Mouse (Mus musculus) left cerebral cortex, adult 2 months (tissue): Measurements from ENCODE around the gene Zp1. TPM values are rescaled to one million over a fixed set of nuclear protein-coding genes. Genes with fewer than 3 reads are reported as not detected.

Experiments
- DNase-seq, 2 experiments: peaks; one replicate each; pipeline ENCODE4 v3.0.0; 2021 to 2022; ENCODE audit warnings: low spot score in 2 of 2, mixed read lengths in 1 of 2; ENCODE audit errors: extremely low spot score in 1 of 2
- H3K27ac ChIP-seq: fragments of 200-600 bp; 2 replicates; pipeline ENCODE4 v1.8.1; 2022
- H3K4me3 ChIP-seq: fragments of 200-600 bp; 2 replicates; pipeline ENCODE4 v1.8.1; 2022
- CTCF ChIP-seq: fragments of 200-600 bp; IDR thresholded peaks from 2 replicates; pipeline ENCODE4 v1.8.1; 2022; ENCODE audit warnings: antibody characterized with exemption, mild to moderate bottlenecking, moderate library complexity
- intact Hi-C: fragments of 180-260 bp; cut with DNase I; formaldehyde crosslinking; loops from one replicate; pipeline ENCODE4 v1.15.1; 2025
- total RNA-seq, 2 experiments: library from RNA; stranded (reverse); gene quantifications; 2 replicates each; pipeline ENCODE4 v1.2.3; 2021

Gene Zp1
- total RNA-seq, 2 experiments from 2014 or later: not detected

- intact Hi-C loops: no loop called here
- Histone ChIP-seq H3K27ac (no peak overlapping the region), H3K4me3 (no peak overlapping the region)
- no peak for DNase-seq
- TF ChIP-seq CTCF: no peak
Observed at GRCm38 (mm10) chr19:10943955-10944354, 23.5 kb upstream of the Zp1 start.

- DNase-seq: no peak
- Histone ChIP-seq H3K4me3 (no peak overlapping the region), H3K27ac (no peak overlapping the region)
- no peak for TF ChIP-seq CTCF
- intact Hi-C loops: no loop called here
Observed at GRCm38 (mm10) chr19:10940801-10941457, 20.5 kb upstream of the Zp1 start.

GRCm38 (mm10) chr19:10940097-10940800 lies 19.8 kb upstream of the Zp1 start:
- peak; percentile 70 to 77 for DNase-seq
- no peak overlapping the region for H3K27ac ChIP-seq
- peak; percentile 77 for TF ChIP-seq CTCF
- H3K4me3 ChIP-seq: no peak overlapping the region
- intact Hi-C loops: no loop called here

DNA sequence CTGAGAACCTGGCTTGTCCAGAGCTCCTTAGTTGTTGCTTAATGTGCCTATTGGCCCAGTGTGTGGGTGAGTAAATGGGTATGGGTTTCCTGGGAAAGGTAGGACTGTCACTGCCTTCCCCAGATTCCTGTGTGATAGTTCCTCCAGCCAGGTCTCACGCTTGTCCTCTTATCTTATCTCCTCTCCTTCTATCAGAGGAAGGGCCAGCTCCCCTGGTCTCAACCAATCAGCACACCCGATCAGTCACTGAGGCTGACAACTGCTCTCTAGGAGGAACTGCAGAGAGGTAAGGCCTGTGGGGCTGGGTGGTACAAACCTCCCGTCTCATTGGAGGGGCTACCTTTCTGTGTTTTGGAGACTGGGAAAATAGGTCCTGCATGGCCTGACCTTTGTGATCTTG lies 18.3 kb upstream of the Zp1 start:
- H3K4me3 ChIP-seq: no peak overlapping the region
- H3K27ac ChIP-seq: no peak overlapping the region
- intact Hi-C loops: no loop called here
- DNase-seq: no peak
- TF ChIP-seq CTCF: no peak

GRCm38 (mm10) chr19:10937110-10937563 lies 16.7 kb upstream of the Zp1 start, which contains the start of gene Ptgdr2:
Ptgdr2 (plus strand) TSS chr19:10937160.
- intact Hi-C loops: no loop called here
- no peak for DNase-seq
- TF ChIP-seq CTCF: no peak
- Histone ChIP-seq H3K27ac (no peak within 1 kb of the TSS), H3K4me3 (no peak within 1 kb of the TSS)

- intact Hi-C loops: no loop called here
- Histone ChIP-seq H3K27ac (no peak overlapping the region), H3K4me3 (no peak overlapping the region)
- no peak; the same call in 1 of the 2 replicates for TF ChIP-seq CTCF
- DNase-seq: no peak
Observed at GRCm38 (mm10) chr19:10936077-10936476, 15.6 kb upstream of the Zp1 start.

GRCm38 (mm10) chr19:10935029-10935428 lies 14.6 kb upstream of the Zp1 start:
- no peak for DNase-seq
- intact Hi-C loops: no loop called here
- TF ChIP-seq CTCF: no peak
- H3K27ac ChIP-seq: no peak overlapping the region
- H3K4me3 ChIP-seq: no peak overlapping the region

DNA sequence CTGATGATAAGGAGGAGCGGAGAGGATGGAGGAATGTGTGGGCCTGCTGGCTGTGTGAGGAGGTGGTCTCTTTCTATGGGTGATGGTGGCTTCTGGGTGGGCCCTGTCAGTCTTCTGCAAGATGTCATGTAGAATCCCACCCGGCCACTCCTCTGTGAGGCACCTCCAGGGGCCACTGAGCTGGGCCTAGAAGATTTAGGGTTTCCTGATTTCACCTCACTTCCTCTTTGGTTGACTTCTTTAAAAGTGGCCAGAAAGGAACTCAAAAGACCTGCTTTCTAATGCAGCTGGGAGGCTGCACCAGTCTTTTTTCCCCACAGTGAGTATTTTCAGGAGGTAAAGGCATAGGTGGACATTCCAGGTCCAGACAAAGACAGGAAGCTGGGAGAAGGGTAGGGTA lies 10.2 kb upstream of the Zp1 start:
- Histone ChIP-seq H3K27ac (no peak overlapping the region), H3K4me3 (no peak overlapping the region)
- intact Hi-C loops: no loop called here
- no peak for TF ChIP-seq CTCF
- DNase-seq: no peak

DNA sequence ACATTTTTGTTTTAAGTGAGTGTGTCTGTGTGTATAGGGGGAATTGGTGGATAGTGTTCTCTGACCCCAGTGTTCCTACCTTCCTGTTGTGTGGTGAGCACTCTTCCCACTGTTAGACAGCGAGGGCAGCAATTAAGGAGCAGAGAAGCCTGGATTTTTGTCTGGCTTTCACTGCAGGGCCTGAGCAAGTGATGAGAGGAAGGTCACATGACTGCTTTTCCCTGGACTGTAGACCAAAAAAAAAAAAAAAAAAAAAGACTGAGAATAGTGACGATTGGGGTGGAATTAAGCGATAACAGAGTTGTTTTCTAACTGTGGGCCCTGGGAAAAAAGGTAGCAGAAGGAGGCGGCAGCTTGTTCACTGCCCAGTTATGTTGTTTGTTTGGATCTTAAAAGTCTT lies 6.2 kb upstream of the Zp1 start:
- intact Hi-C loops: no loop called here
- TF ChIP-seq CTCF: no peak
- no peak overlapping the region for H3K27ac ChIP-seq
- DNase-seq: no peak
- H3K4me3 ChIP-seq: no peak overlapping the region

DNA sequence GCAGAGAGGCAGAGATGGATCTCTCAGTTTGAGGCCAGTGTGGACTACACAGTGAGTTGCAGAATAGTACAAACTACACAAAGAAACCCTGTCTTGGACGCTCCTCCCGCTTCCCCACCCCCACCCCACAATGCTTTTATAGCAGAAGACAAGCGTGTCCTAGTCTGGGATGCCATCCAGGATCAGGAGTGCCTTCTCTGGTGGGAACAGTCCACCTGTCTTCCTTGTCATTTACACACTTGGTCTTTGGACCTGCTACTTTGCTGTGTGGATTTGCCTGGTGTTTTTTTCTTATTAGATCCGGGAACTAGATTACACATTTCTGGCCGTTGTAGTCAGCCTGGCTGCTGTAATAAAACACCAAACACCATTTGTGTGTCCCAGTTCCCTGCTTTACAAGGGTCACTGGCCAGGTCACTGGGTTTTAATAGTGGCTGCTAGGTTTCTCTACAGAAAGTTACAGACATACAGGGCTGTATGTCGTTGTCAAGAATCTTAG lies 5.7 kb upstream of the Zp1 start:
- H3K4me3 ChIP-seq: no peak overlapping the region
- no peak for TF ChIP-seq CTCF
- no peak for DNase-seq
- H3K27ac ChIP-seq: no peak overlapping the region
- intact Hi-C loops: no loop called here

GRCm38 (mm10) chr19:10924220-10924619 lies 3.8 kb upstream of the Zp1 start:
- H3K4me3 ChIP-seq: no peak overlapping the region
- intact Hi-C loops: no loop called here
- no peak for TF ChIP-seq CTCF
- H3K27ac ChIP-seq: no peak overlapping the region
- no peak for DNase-seq

- H3K4me3 ChIP-seq: no peak overlapping the region
- intact Hi-C loops: no loop called here
- no peak for DNase-seq
- no peak for TF ChIP-seq CTCF
- no peak overlapping the region for H3K27ac ChIP-seq
Observed at GRCm38 (mm10) chr19:10921058-10921457, 626 bp upstream of the Zp1 start.
